Mouse (Mus musculus) c-Kit-positive CD71-positive TER-119-negative erythroid progenitor cells, embryonic 14.5 days (primary cell): Measurements from ENCODE around the gene Pcdh7.
"Not testable (repeated sequence)": the region's sequence is repeated elsewhere in the genome, so short reads cannot be mapped to it uniquely, and the experiment has no call there.

ENCODE experiments used
- DNase-seq: peaks from one replicate; pipeline ENCODE4 v3.0.0-alpha.2; 2013; ENCODE audit warnings: low read depth

Pcdh7 gene

DNA sequence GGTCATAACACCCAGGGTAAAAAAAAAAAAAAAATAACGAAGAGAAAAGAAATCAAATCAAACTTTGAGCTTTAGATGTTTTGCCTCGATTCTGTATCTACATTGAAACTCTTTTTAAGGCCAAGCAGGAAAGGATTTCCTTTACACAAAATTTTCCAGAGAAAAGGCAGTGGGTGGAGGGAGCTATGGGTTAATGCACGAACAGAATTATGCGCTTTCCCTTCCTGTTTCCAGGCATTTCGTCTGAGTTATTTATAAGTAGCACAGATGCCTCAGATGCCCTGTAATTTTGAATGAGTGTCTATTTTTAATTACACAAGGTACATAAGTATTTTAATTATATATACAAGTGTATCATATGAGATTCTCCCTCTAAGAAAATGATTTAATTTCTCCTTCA is 436.2 kb downstream of the Pcdh7 start:
- no peak for DNase-seq

DNA sequence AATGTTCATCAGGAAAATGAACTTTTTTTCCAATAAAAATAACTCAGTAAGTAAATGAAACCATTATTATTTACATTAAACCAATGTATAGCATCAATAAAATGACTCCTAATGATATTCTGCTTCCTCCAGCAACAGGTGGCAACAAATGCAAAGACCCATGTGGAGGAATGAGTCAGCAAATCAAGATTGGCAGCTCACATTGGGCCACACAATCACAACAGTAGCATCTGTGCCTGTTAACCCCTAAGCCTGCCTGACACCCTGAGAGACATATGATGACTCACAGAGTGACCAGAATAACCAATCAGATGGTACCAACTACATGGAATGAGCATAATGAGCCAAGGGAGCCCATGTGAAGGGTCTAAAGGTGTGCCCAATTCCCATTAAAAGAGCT is 454.5 kb downstream of the Pcdh7 start:
- DNase-seq = no peak

- DNase-seq = not testable (repeated sequence)
These were observed 456.6 kb downstream of the Pcdh7 start for GRCm38 (mm10) chr5:58174335-58174734.

GRCm38 (mm10) chr5:58175532-58175931 is 457.8 kb downstream of the Pcdh7 start:
- no peak for DNase-seq
